Mouse (Mus musculus) heart, postnatal 0 days (tissue): ENCODE measurements around the gene Arrb2. TPM values are rescaled to one million over a fixed set of nuclear protein-coding genes. Genes with fewer than 3 reads are reported as not detected.
"Not testable (repeated sequence)": the region's sequence is repeated elsewhere in the genome, so short reads cannot be mapped to it uniquely, and the experiment has no call there.

Experiments
- ATAC-seq: fragments of 200-750 bp; cut with Nextera tagmentation; 2 replicates; pipeline ENCODE4 v1.8.0; 2017; ENCODE audit warnings: low read depth, moderate number of reproducible peaks, moderate library complexity; ENCODE audit not compliant: insufficient read depth
- DNase-seq: peaks from one replicate; pipeline ENCODE4 v3.0.0-alpha.2; 2016; ENCODE audit warnings: low spot score
- H3K27ac ChIP-seq: fragments of 300-500 bp; sonication (generic); 2 replicates; pipeline ENCODE4 v1.5.1; 2014; ENCODE audit warnings: low read depth, mild to moderate bottlenecking
- H3K27me3 ChIP-seq: fragments of 300-500 bp; sonication (generic); 2 replicates; pipeline ENCODE4 v1.6.1; 2014; ENCODE audit warnings: low read length, mixed read lengths; ENCODE audit not compliant: control insufficient read depth, insufficient read depth
- H3K36me3 ChIP-seq: fragments of 300-500 bp; sonication (generic); replicated peaks from 2 replicates; pipeline ENCODE4 v1.6.1; 2014; ENCODE audit warnings: low read length, mixed read lengths; ENCODE audit not compliant: control insufficient read depth, insufficient read depth
- H3K4me1 ChIP-seq: fragments of 300-500 bp; sonication (generic); 2 replicates; pipeline ENCODE4 v1.6.1; 2014; ENCODE audit warnings: antibody characterized with exemption; ENCODE audit not compliant: control insufficient read depth, insufficient read depth
- H3K4me2 ChIP-seq: fragments of 300-500 bp; sonication (generic); 2 replicates; pipeline ENCODE4 v1.6.1; 2014; ENCODE audit warnings: low read depth, mild to moderate bottlenecking, low read length, moderate library complexity
- H3K4me3 ChIP-seq: fragments of 300-500 bp; sonication (generic); 2 replicates; pipeline ENCODE4 v1.5.1; 2014; ENCODE audit warnings: low read depth, low read length
- H3K9ac ChIP-seq: fragments of 300-500 bp; sonication (generic); replicated peaks from 2 replicates; pipeline ENCODE4 v1.6.1; 2014; ENCODE audit warnings: low read depth, low read length, mixed read lengths
- H3K9me3 ChIP-seq: fragments of 300-500 bp; sonication (generic); replicated peaks from 2 replicates; pipeline ENCODE4 v1.6.1; 2016; ENCODE audit warnings: low read length; ENCODE audit not compliant: control insufficient read depth
- CTCF ChIP-seq: IDR thresholded peaks from 2 replicates; pipeline ENCODE4 v1.5.1; 2016; ENCODE audit warnings: antibody characterized with exemption, control low read depth, low read depth
- EP300 ChIP-seq: IDR thresholded peaks from 2 replicates; pipeline ENCODE4 v1.6.1; 2016; ENCODE audit warnings: antibody characterized with exemption, low read depth
- WGBS: fragments of 180-500 bp; shearing (Covaris S2); extraction: QIAGEN DNeasy Blood & Tissue Kit; methylation state at CpG from one replicate; pipeline ENCODE4 v1.1.7; 2014; 5-methylcytosine and 5-hydroxymethylcytosine counted together
- polyA plus RNA-seq: library from polyadenylated mRNA; unstranded; fragments of >200 nt; fragmentation: Nextera tagmentation; extraction: Ambion mirVana; gene quantifications from 2 replicates; pipeline ENCODE4 v1.2.1, GENCODE M21; 2015
- total RNA-seq: library from RNA; depleted of rRNA; stranded (reverse); fragments of >200 nt; gene quantifications from 2 replicates; pipeline ENCODE4 v1.2.3, GENCODE M21; 2014; ENCODE audit warnings: low replicate concordance

The Arrb2 gene
- total and polyA plus RNA-seq, 2 experiments from 2014 or later = 4.8 to 9.5 TPM

- Histone ChIP-seq H3K36me3 (no peaks in the 10 kb centered on the region), H3K9ac (peak within 1 kb of the TSS; percentile 89), H3K4me1 (peaks cover 9% of the 10 kb centered on the region), H3K4me3 (peak within 1 kb of the TSS; percentile 77), H3K4me2 (peak within 1 kb of the TSS; percentile 96), H3K9me3 (no peaks in the 10 kb centered on the region), H3K27ac (peak within 1 kb of the TSS; percentile 73), H3K27me3 (no peaks in the 10 kb centered on the region)
- TF ChIP-seq EP300 = peak; percentile 28; the same call in 1 of the 2 replicates
- TF ChIP-seq CTCF = no peak
- under 1% methylated on average over 59 of the region's 59 CpGs for WGBS
- ATAC-seq = peak; percentile 90
- DNase-seq = peak; percentile 75
Measured at GRCm38 (mm10) chr11:70409594-70410296, 22.7 kb upstream of the Arrb2 start, which contains the start of gene Pelp1. Pelp1 (minus strand) TSS chr11:70410031.

GRCm38 (mm10) chr11:70410297-70410643 lies 22.2 kb upstream of the Arrb2 start:
- WGBS = 63% methylated on average over 6 of the region's 6 CpGs
- H3K27me3 ChIP-seq = no peaks in the 10 kb centered on the region
- DNase-seq (no peak), ATAC-seq (no peak)
- H3K36me3 ChIP-seq = no peaks in the 10 kb centered on the region
- peak overlapping the region; percentile 96 for H3K4me2 ChIP-seq
- peak overlapping the region; percentile 89 for H3K9ac ChIP-seq
- H3K9me3 ChIP-seq = no peaks in the 10 kb centered on the region
- H3K4me3 ChIP-seq = peak overlapping the region; percentile 77
- H3K4me1 ChIP-seq = peaks cover 9% of the 10 kb centered on the region
- no peak for TF ChIP-seq EP300
- TF ChIP-seq CTCF = no peak
- peak overlapping the region; percentile 73 for H3K27ac ChIP-seq

- no peak overlapping the region for H3K4me2 ChIP-seq
- peaks cover 9% of the 10 kb centered on the region for H3K4me1 ChIP-seq
- DNase-seq = no peak
- TF ChIP-seq EP300 (no peak), CTCF (no peak)
- no peak overlapping the region for H3K4me3 ChIP-seq
- H3K9ac ChIP-seq = no peak overlapping the region
- no peak for ATAC-seq
- H3K27ac ChIP-seq = no peak overlapping the region
- no peaks in the 10 kb centered on the region for H3K36me3 ChIP-seq
- WGBS = 62% methylated on average over 5 of the region's 5 CpGs
- H3K9me3 ChIP-seq = no peaks in the 10 kb centered on the region
- H3K27me3 ChIP-seq = no peaks in the 10 kb centered on the region
Measured at GRCm38 (mm10) chr11:70412591-70412990, 19.8 kb upstream of the Arrb2 start.

- no peaks in the 10 kb centered on the region for H3K27me3 ChIP-seq
- TF ChIP-seq EP300 = no peak
- TF ChIP-seq CTCF = peak; percentile 93
- no peaks in the 10 kb centered on the region for H3K36me3 ChIP-seq
- no peak for ATAC-seq
- H3K9me3 ChIP-seq = no peaks in the 10 kb centered on the region
- peaks cover 3% of the 10 kb centered on the region; the same call in 1 of the 2 replicates for H3K4me1 ChIP-seq
- H3K4me3 ChIP-seq = no peak overlapping the region
- no peak overlapping the region for H3K27ac ChIP-seq
- H3K9ac ChIP-seq = no peak overlapping the region
- H3K4me2 ChIP-seq = no peak overlapping the region
- DNase-seq = peak; percentile 47
- WGBS = 6% methylated on average over 3 of the region's 3 CpGs
Measured at GRCm38 (mm10) chr11:70413961-70414360, 18.5 kb upstream of the Arrb2 start.

GRCm38 (mm10) chr11:70418199-70418598 lies 14.2 kb upstream of the Arrb2 start:
- 56% methylated on average over 4 of the region's 4 CpGs for WGBS
- Histone ChIP-seq H3K4me1 (no peaks in the 10 kb centered on the region), H3K27me3 (no peaks in the 10 kb centered on the region), H3K4me2 (no peak overlapping the region), H3K36me3 (no peaks in the 10 kb centered on the region), H3K9me3 (no peaks in the 10 kb centered on the region), H3K27ac (no peak overlapping the region), H3K9ac (no peak overlapping the region), H3K4me3 (no peak overlapping the region)
- TF ChIP-seq EP300 = no peak
- TF ChIP-seq CTCF = no peak
- ATAC-seq (no peak), DNase-seq (no peak)

- no peak overlapping the region for H3K9ac ChIP-seq
- no peak overlapping the region for H3K4me3 ChIP-seq
- H3K27me3 ChIP-seq = no peaks in the 10 kb centered on the region
- DNase-seq = no peak
- ATAC-seq = no peak
- H3K9me3 ChIP-seq = no peaks in the 10 kb centered on the region
- H3K4me1 ChIP-seq = no peaks in the 10 kb centered on the region
- no peaks in the 10 kb centered on the region for H3K36me3 ChIP-seq
- H3K4me2 ChIP-seq = no peak overlapping the region
- WGBS = 47% methylated on average over 5 of the region's 5 CpGs
- H3K27ac ChIP-seq = no peak overlapping the region
- TF ChIP-seq EP300 = no peak
- TF ChIP-seq CTCF = no peak
Measured at GRCm38 (mm10) chr11:70419486-70419885, 12.9 kb upstream of the Arrb2 start.

GRCm38 (mm10) chr11:70426598-70426997 lies 5.8 kb upstream of the Arrb2 start:
- H3K4me2 ChIP-seq, DNase-seq, H3K9ac ChIP-seq, ATAC-seq, H3K27ac ChIP-seq, H3K9me3 ChIP-seq, H3K4me1 ChIP-seq, H3K27me3 ChIP-seq, H3K4me3 ChIP-seq, H3K36me3 ChIP-seq: not testable (repeated sequence)
- WGBS = 58% methylated on average over 6 of the region's 6 CpGs
